Mouse (Mus musculus) erythroblast, embryonic 14.5 days (primary cell): ENCODE data around the gene Tmem145. TPM values are rescaled to one million over a fixed set of nuclear protein-coding genes. Genes with fewer than 3 reads are reported as not detected.

Experiments
- H3K27me3 ChIP-seq: 2 replicates; pipeline ENCODE4 v1.6.1; 2012; ENCODE audit warnings: inconsistent platforms; ENCODE audit not compliant: control insufficient read depth
- H3K36me3 ChIP-seq: 2 replicates; pipeline ENCODE4 v1.6.1; 2012; ENCODE audit warnings: mild to moderate bottlenecking, inconsistent platforms; ENCODE audit not compliant: control insufficient read depth
- H3K4me1 ChIP-seq: 2 replicates; pipeline ENCODE4 v1.6.1; 2012; ENCODE audit warnings: inconsistent platforms; ENCODE audit not compliant: control insufficient read depth
- H3K4me3 ChIP-seq: replicated peaks from 2 replicates; pipeline ENCODE3; 2012; ENCODE audit warnings: moderate library complexity, mild to moderate bottlenecking, inconsistent platforms
- H3K9me3 ChIP-seq: 2 replicates; pipeline ENCODE4 v1.6.1; 2012; ENCODE audit warnings: low read length, inconsistent platforms, mixed read lengths; ENCODE audit not compliant: control insufficient read depth
- GATA1 ChIP-seq: IDR thresholded peaks from 2 replicates; pipeline ENCODE4 v1.6.1; 2012; ENCODE audit warnings: low read length, inconsistent platforms, mixed read lengths
- TAL1 ChIP-seq: IDR thresholded peaks from 3 replicates; pipeline ENCODE4 v1.6.1; 2012; ENCODE audit warnings: low read length, inconsistent platforms, mixed read lengths
- polyA plus RNA-seq: library from polyadenylated mRNA; stranded (reverse); fragments of >175 nt; gene quantifications from 2 replicates; pipeline ENCODE4 v1.2.3, GENCODE M21; 2012

Gene Tmem145
- polyA plus RNA-seq, 1 experiment = not detected

- peaks cover 46% of the 10 kb centered on the region for H3K36me3 ChIP-seq
- no peak for TF ChIP-seq TAL1
- TF ChIP-seq GATA1 = no peak
- H3K9me3 ChIP-seq = no peaks in the 10 kb centered on the region
- no peaks in the 10 kb centered on the region for H3K27me3 ChIP-seq
- peak overlapping the region; percentile 88 for H3K4me3 ChIP-seq
- H3K4me1 ChIP-seq = peaks cover 81% of the 10 kb centered on the region
Observed at GRCm38 (mm10) chr7:25269029-25269428, 36.9 kb upstream of the Tmem145 start.

- TF ChIP-seq TAL1 (no peak), GATA1 (no peak)
- peaks cover 85% of the 10 kb centered on the region for H3K4me1 ChIP-seq
- peak overlapping the region; percentile 88 for H3K4me3 ChIP-seq
- H3K27me3 ChIP-seq = no peaks in the 10 kb centered on the region
- no peaks in the 10 kb centered on the region for H3K9me3 ChIP-seq
- H3K36me3 ChIP-seq = peaks cover 51% of the 10 kb centered on the region
Observed at GRCm38 (mm10) chr7:25269545-25270271, 36.2 kb upstream of the Tmem145 start.

- Histone ChIP-seq H3K27me3 (no peaks in the 10 kb centered on the region), H3K36me3 (peaks cover 63% of the 10 kb centered on the region), H3K4me3 (no peak overlapping the region), H3K9me3 (no peaks in the 10 kb centered on the region), H3K4me1 (peaks cover 90% of the 10 kb centered on the region)
- no peak for TF ChIP-seq GATA1
- TF ChIP-seq TAL1 = no peak
Observed at GRCm38 (mm10) chr7:25270652-25271633, 35.0 kb upstream of the Tmem145 start.

- H3K4me3 ChIP-seq = no peak overlapping the region
- peaks cover 90% of the 10 kb centered on the region for H3K4me1 ChIP-seq
- peaks cover 71% of the 10 kb centered on the region for H3K36me3 ChIP-seq
Observed at GRCm38 (mm10) chr7:25271651-25272444, 34.1 kb upstream of the Tmem145 start.

GRCm38 (mm10) chr7:25272445-25273258 lies 33.3 kb upstream of the Tmem145 start:
- Histone ChIP-seq H3K4me3 (peak overlapping the region; percentile 54), H3K4me1 (peaks cover 93% of the 10 kb centered on the region), H3K27me3 (no peaks in the 10 kb centered on the region), H3K36me3 (peaks cover 77% of the 10 kb centered on the region), H3K9me3 (no peaks in the 10 kb centered on the region)
- TF ChIP-seq GATA1 (no peak), TAL1 (no peak)

More at GRCm38 (mm10) chr7:25271651-25272444, 34.1 kb upstream of the Tmem145 start:
- no peak for TF ChIP-seq TAL1
- no peak for TF ChIP-seq GATA1
- H3K9me3 ChIP-seq = no peaks in the 10 kb centered on the region
- no peaks in the 10 kb centered on the region for H3K27me3 ChIP-seq

GRCm38 (mm10) chr7:25273259-25274241 lies 32.4 kb upstream of the Tmem145 start:
- Histone ChIP-seq H3K27me3 (no peaks in the 10 kb centered on the region), H3K9me3 (no peaks in the 10 kb centered on the region), H3K4me1 (peaks cover 100% of the 10 kb centered on the region), H3K4me3 (peak overlapping the region; percentile 54), H3K36me3 (peaks cover 78% of the 10 kb centered on the region)
- peak; percentile 59 for TF ChIP-seq GATA1
- TF ChIP-seq TAL1 = no peak

- TF ChIP-seq GATA1 = no peak
- no peak for TF ChIP-seq TAL1
- Histone ChIP-seq H3K9me3 (no peaks in the 10 kb centered on the region), H3K4me1 (peaks cover 100% of the 10 kb centered on the region), H3K4me3 (peak overlapping the region; percentile 54), H3K36me3 (peaks cover 77% of the 10 kb centered on the region), H3K27me3 (no peaks in the 10 kb centered on the region)
Observed at GRCm38 (mm10) chr7:25274571-25274970, 31.3 kb upstream of the Tmem145 start.
